Mouse (Mus musculus) kidney, embryonic 15.5 days (tissue): ENCODE measurements around the gene Ap4s1. TPM values are rescaled to one million over a fixed set of nuclear protein-coding genes. Genes with fewer than 3 reads are reported as not detected.
"Not testable (repeated sequence)": the region's sequence is repeated elsewhere in the genome, so short reads cannot be mapped to it uniquely, and the experiment has no call there.

ENCODE experiments used
- ATAC-seq: fragments of 200-750 bp; cut with Nextera tagmentation; replicated peaks from 2 replicates; pipeline ENCODE4 v1.8.0; 2017; ENCODE audit warnings: moderate TSS enrichment; ENCODE audit not compliant: low FRiP score
- H3K27ac ChIP-seq: fragments of 300-500 bp; sonication (generic); 2 replicates; pipeline ENCODE4 v1.5.1; 2015; ENCODE audit warnings: mild to moderate bottlenecking, inconsistent platforms
- H3K27me3 ChIP-seq: fragments of 300-500 bp; sonication (generic); 2 replicates; pipeline ENCODE4 v1.6.1; 2015; ENCODE audit warnings: inconsistent platforms
- H3K36me3 ChIP-seq: fragments of 300-500 bp; sonication (generic); 2 replicates; pipeline ENCODE4 v1.6.1; 2015; ENCODE audit warnings: inconsistent platforms
- H3K4me1 ChIP-seq: fragments of 300-500 bp; sonication (generic); 2 replicates; pipeline ENCODE4 v1.6.1; 2015; ENCODE audit warnings: inconsistent platforms
- H3K4me2 ChIP-seq: fragments of 300-500 bp; sonication (generic); 2 replicates; pipeline ENCODE4 v1.6.1; 2015; ENCODE audit warnings: moderate library complexity, mild to moderate bottlenecking, inconsistent platforms
- H3K4me3 ChIP-seq: fragments of 300-500 bp; sonication (generic); replicated peaks from 2 replicates; pipeline ENCODE4 v1.5.1; 2015; ENCODE audit warnings: mild to moderate bottlenecking, inconsistent platforms
- H3K9ac ChIP-seq: fragments of 300-500 bp; sonication (generic); 2 replicates; pipeline ENCODE4 v1.6.1; 2015; ENCODE audit warnings: mild to moderate bottlenecking, inconsistent platforms
- H3K9me3 ChIP-seq: fragments of 300-500 bp; sonication (generic); replicated peaks from 2 replicates; pipeline ENCODE4 v1.6.1; 2016; ENCODE audit warnings: inconsistent platforms
- whole genome bisulfite sequencing: fragments of 180-500 bp; shearing (Covaris S2); methylation state at CpG from one replicate; pipeline ENCODE4 v1.1.7; 2015; ENCODE audit warnings: mixed read lengths; 5-methylcytosine and 5-hydroxymethylcytosine counted together
- polyA plus RNA-seq: library from polyadenylated mRNA; unstranded; fragments of >200 nt; fragmentation: Nextera tagmentation; extraction: Ambion mirVana; gene quantifications from 2 replicates; pipeline ENCODE4 v1.2.1, GENCODE M21; 2015

Ap4s1 gene
- polyA plus RNA-seq, 1 experiment from 2014 or later, result 32.2 TPM

DNA sequence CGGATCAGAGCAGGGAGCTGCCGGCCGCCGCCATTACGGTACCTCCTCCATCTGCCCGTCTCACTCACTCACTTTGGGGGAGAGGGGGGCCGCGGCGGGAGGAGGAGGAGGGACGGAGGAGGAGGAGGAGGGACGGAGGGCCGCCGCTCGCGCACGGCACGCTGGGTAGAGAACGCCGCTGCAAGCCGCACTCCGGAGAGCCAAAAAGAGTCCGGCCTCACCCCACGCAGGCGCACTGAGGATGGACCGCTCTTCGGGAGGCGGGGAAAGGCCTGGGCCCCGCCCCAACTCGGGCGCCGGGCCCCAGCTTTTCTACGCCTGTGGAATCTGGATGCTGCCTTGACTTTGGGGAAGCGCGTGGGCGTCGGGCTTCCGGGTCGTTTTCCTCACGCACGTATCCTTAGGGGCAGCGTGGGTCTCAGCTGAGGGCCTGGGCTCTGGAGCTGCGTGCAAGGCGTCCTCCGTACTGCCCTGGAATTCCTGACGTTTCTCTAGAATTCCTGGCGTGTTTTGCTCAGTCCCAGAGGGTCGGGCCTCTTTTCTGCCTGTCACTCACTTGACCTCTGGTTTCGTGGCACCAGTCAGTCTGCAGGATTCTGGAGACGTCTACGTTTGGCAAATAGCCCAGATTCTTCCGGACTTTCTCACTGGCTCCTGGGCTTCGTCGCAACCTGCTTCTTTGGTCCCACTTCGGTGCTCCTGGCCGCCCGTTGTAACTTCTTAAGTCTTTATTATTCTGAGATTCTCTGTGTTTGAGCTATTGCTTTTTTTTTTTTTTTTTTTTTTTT lies 1.2 kb downstream of the Ap4s1 start, which contains the start of gene Strn3:
Gene Strn3 (minus strand): TSS at position 53 of the 788 bp plus-strand sequence.
- Histone ChIP-seq H3K9me3 (no peaks in the 10 kb centered on the region), H3K27ac (peak within 1 kb of the TSS; percentile 100), H3K4me3 (peak within 1 kb of the TSS; percentile 97), H3K4me2 (peak within 1 kb of the TSS; percentile 57), H3K27me3 (no peaks in the 10 kb centered on the region), H3K9ac (peak within 1 kb of the TSS; percentile 99), H3K4me1 (peaks cover 15% of the 10 kb centered on the region), H3K36me3 (no peaks in the 10 kb centered on the region)
- ATAC-seq, result peak; percentile 97
- under 1% methylated on average over 39 of the region's 56 CpGs for WGBS

DNA sequence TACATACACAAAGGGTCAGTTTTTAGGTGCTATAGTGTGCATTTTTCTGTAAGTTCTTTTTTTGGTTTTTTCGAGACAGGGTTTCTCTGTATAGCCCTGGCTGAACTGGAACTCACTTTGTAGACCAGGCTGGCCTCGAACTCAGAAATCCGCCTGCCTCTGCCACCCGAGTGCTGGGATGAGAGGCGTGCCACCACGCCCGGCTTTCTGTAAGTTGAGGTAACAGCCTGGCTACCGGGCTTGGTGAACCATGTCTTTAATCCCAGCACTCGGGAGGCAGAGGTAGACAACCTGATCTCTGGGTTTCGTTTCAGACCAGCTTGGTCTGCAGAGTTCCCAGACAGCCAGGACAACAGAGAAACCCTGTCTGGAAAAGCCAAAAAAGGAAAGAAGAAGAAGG lies 2.0 kb downstream of the Ap4s1 start:
- H3K9ac ChIP-seq, H3K36me3 ChIP-seq, H3K9me3 ChIP-seq, ATAC-seq, H3K27me3 ChIP-seq: not testable (repeated sequence)
- H3K27ac ChIP-seq, result peak overlapping the region; percentile 54
- 67% methylated on average over 10 of the region's 10 CpGs for WGBS
- H3K4me3 ChIP-seq, result peak overlapping the region; percentile 97
- peak overlapping the region; percentile 57 for H3K4me2 ChIP-seq
- H3K4me1 ChIP-seq, result peaks cover 15% of the 10 kb centered on the region

DNA sequence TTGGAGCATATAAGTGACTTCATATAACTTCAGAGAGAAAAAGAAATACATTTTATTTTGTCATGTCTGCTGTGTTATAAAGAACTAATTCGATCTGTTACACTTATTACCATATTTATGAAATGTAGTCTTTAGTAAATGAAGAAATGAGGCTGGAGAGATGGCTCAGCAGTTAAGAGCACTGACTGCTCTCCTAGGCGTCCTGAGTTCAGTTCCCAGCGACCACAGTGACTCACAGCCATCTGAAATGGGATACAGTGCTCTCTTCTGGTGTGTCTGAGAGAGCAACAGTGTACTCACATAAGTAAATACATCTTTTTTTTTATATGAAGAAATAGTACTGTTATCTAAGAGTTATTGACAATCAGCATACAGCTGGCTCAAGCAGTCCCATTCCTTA lies 2.6 kb downstream of the Ap4s1 start:
- no peak overlapping the region for H3K9ac ChIP-seq
- ATAC-seq, result no peak
- no peak overlapping the region for H3K4me2 ChIP-seq
- H3K9me3 ChIP-seq, result no peaks in the 10 kb centered on the region
- H3K27ac ChIP-seq, result peak overlapping the region; percentile 71; the same call in 1 of the 2 replicates
- no peaks in the 10 kb centered on the region for H3K36me3 ChIP-seq
- WGBS, result 81% methylated on average over 3 of the region's 3 CpGs
- peaks cover 15% of the 10 kb centered on the region for H3K4me1 ChIP-seq
- no peak overlapping the region for H3K4me3 ChIP-seq
- H3K27me3 ChIP-seq, result no peaks in the 10 kb centered on the region

DNA sequence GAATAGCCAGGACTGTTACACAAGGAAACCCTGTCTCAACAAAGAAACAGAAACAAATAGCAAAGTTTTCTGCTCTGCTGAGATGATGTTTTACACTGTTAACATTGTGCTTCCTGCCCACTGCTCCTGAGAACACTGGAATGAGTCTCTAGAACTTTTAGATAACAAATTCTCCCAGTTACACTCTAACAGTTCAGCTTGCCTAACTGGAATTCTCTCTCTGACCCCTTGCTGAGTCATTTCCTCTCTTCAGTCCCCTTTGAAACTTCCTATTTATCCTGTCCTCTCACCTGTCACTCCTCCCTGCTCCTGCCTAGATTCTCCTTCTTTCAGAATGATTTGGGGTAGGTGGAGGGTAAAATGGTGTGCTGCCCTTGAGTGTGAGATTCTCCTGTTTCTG lies 3.3 kb downstream of the Ap4s1 start:
- Histone ChIP-seq H3K4me3 (no peak overlapping the region), H3K4me1 (peaks cover 15% of the 10 kb centered on the region), H3K27ac (peak overlapping the region; percentile 71; the same call in 1 of the 2 replicates), H3K36me3 (no peaks in the 10 kb centered on the region), H3K9me3 (no peaks in the 10 kb centered on the region), H3K9ac (no peak overlapping the region), H3K27me3 (no peaks in the 10 kb centered on the region), H3K4me2 (no peak overlapping the region)
- ATAC-seq, result no peak

DNA sequence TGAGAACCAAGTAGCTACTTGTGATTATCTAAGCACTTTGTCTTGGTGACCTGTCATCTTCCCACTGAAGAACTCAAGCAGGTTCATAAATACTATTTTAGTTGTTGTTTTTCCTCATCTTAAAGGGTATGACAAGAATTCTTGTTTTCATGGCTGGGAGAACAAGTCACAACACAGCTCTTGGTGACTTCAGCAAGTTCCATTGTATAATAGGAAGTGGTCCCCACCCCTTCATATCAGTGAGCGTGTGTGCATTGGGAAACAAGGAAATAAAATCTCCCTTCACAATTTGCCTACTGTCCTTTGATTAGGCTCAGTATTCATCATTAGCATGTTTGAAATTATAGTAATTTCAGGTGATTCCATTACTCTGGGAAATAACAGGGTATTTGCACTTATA lies 4.1 kb downstream of the Ap4s1 start:
- Histone ChIP-seq H3K27ac (no peak overlapping the region), H3K9me3 (no peaks in the 10 kb centered on the region), H3K4me1 (peaks cover 11% of the 10 kb centered on the region), H3K4me3 (no peak overlapping the region), H3K4me2 (no peak overlapping the region), H3K9ac (no peak overlapping the region), H3K36me3 (no peaks in the 10 kb centered on the region), H3K27me3 (no peaks in the 10 kb centered on the region)
- 76% methylated on average over 1 of the region's 1 CpGs for WGBS
- ATAC-seq, result no peak

DNA sequence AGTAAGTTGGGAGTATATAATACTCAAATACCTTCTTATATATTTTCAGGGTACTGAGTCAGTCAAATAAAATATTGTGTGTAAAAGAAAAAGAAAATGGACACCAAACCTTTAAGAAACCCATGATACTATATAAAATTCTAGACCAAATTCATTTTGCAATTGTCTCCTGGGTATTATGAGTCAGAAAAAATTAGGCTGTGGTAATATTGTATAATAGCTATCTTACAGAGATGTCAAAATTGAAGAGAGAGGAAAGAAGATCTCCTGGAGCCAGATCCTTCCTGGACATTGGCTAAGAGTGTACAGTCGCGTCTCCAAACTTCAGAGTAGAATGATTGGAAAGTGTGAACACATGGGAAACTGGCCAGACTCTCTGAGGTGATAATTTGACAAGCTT lies 5.3 kb downstream of the Ap4s1 start:
- 88% methylated on average over 2 of the region's 2 CpGs for WGBS
- H3K9ac ChIP-seq, result no peak overlapping the region
- H3K4me3 ChIP-seq, result no peak overlapping the region
- no peak for ATAC-seq
- H3K9me3 ChIP-seq, result no peaks in the 10 kb centered on the region
- H3K27me3 ChIP-seq, result no peaks in the 10 kb centered on the region
- no peak overlapping the region for H3K27ac ChIP-seq
- no peaks in the 10 kb centered on the region for H3K36me3 ChIP-seq
- no peak overlapping the region for H3K4me2 ChIP-seq
- peaks cover 11% of the 10 kb centered on the region for H3K4me1 ChIP-seq

DNA sequence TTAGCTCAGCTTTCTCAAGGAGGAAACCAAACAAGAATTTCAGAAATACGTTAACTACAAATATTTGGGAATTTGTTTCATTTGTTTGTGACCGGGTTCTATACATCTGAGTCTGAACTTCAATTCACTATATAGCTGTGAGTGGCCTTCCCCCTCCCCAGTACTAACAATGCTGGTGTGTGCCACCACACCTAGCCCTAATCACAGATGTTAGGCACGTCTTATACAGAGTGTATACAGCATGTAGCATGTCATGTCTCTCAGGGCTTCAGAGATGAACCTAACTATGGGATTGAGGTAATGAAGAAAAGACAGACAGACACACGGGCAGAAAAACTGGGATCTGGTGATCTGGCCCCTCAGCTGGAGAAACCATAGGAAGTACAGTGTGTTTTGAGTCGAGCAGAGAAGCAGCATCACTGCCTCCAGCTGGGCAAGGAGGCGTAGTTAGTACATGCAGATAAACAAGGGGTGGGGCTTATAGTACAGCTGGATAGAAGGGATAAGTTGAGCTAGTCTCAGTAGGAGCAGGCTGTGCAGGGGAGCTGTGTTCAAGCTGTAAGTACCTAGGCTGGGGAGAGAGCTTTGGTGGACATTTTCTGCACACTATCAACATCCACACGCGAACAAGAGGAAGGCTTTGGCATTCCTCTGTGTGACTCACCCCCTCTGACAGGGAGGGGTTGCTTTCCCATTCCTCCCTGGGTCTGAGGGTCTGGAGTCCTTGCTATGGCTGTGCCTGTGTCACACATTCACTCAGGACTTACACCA lies 9.0 kb downstream of the Ap4s1 start:
- Histone ChIP-seq H3K9me3 (no peaks in the 10 kb centered on the region), H3K4me2 (no peak overlapping the region), H3K27me3 (no peaks in the 10 kb centered on the region), H3K36me3 (no peaks in the 10 kb centered on the region), H3K4me1 (peaks cover 10% of the 10 kb centered on the region), H3K4me3 (no peak overlapping the region), H3K9ac (no peak overlapping the region), H3K27ac (peak overlapping the region; percentile 16; the same call in 1 of the 2 replicates)
- WGBS, result 59% methylated on average over 8 of the region's 8 CpGs
- peak; percentile 75 for ATAC-seq

DNA sequence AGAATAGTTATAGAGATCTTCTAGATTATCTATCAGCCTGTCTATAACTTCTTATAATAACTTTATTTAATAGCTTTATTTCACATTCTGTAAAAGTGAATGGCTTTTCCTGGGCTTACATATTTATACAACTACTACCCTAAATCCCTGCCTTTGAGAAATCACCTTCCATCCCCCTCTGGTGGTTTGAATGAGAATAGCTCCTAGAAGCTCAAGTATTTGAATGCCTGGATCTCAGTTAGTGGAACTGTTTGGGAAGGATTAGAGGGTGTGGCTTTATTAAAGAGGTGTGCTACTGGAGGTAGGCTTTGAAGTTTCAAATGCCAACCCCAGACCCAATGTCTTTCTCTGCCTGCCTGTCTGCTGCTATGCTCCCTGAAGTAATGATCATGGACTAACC lies 10.9 kb downstream of the Ap4s1 start:
- no peak for ATAC-seq
- H3K4me2 ChIP-seq, result no peak overlapping the region

DNA sequence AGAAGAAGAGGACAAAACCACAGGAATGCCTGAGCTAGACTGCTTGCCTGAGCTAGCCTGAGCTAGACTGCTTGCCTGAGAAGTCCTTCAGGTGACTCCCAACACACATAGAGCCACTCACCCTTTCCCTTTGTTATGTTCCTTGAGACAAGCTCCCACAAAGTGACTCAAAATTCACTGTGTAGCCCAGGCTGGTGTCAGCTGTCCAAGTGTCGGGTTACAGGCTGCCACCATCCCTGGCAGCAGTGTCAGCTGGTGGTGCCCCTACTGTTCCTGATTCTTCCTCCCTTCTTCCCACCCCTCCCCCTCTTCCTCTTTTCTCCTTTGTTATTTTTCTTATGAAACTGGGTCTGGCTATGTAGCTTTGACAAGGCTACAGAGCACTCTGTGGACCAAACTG lies 13.0 kb downstream of the Ap4s1 start:
- Histone ChIP-seq H3K9ac (no peak overlapping the region), H3K4me1 (peaks cover 12% of the 10 kb centered on the region), H3K9me3 (no peaks in the 10 kb centered on the region), H3K27ac (no peak overlapping the region), H3K27me3 (no peaks in the 10 kb centered on the region), H3K36me3 (no peaks in the 10 kb centered on the region), H3K4me2 (no peak overlapping the region), H3K4me3 (no peak overlapping the region)
- peak; percentile 69 for ATAC-seq
- 33% methylated on average over 1 of the region's 1 CpGs for WGBS

More for the DNA sequence above, 10.9 kb downstream of the Ap4s1 start:
- H3K36me3 ChIP-seq, result no peaks in the 10 kb centered on the region
- peaks cover 10% of the 10 kb centered on the region for H3K4me1 ChIP-seq
- H3K27me3 ChIP-seq, result no peaks in the 10 kb centered on the region
- no peak overlapping the region for H3K9ac ChIP-seq
- H3K9me3 ChIP-seq, result no peaks in the 10 kb centered on the region
- H3K27ac ChIP-seq, result no peak overlapping the region
- H3K4me3 ChIP-seq, result no peak overlapping the region

DNA sequence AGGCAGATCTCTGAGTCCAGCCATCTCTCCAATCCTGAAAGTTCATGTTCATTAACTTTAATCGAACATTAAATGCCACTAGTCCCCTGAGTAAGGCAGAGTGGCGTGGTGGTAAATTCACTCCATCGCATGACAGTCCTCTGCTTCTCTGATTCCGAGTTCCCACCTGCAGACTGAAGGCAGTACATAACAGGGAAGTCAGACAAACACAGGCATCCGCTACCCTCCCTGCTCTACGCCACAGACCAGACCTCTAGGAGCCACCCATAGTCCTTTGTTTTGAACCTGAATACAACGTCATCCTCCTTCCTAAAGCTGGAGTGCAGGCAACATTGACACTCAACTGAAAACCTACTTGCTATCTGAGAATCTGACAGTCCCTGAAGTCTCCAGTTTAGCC lies 13.7 kb downstream of the Ap4s1 start:
- no peak overlapping the region for H3K4me2 ChIP-seq
- no peak overlapping the region for H3K27ac ChIP-seq
- H3K4me1 ChIP-seq, result peaks cover 16% of the 10 kb centered on the region
- no peaks in the 10 kb centered on the region for H3K27me3 ChIP-seq
- no peak overlapping the region for H3K4me3 ChIP-seq
- H3K9me3 ChIP-seq, result no peaks in the 10 kb centered on the region
- no peak for ATAC-seq
- H3K36me3 ChIP-seq, result no peaks in the 10 kb centered on the region
- WGBS, result 66% methylated on average over 7 of the region's 7 CpGs
- H3K9ac ChIP-seq, result no peak overlapping the region

DNA sequence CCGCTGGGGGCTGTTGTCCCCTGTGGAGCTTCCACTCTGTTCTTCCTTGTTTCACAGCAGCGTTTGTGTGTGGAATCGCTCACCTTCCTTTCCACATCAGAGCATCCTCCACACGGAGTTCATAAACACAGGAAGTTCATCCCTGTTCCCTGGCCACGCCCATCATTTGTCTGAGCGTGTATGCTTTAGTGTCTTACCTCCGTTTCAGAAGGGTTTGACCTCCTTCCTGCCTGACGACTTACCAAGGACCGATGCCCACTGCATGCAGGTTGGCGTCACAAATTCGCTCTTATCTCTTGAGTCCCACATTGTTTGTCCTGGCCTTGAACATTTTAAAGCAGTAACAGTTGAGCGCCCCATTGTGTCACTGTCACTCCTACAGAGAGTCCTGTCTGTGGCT lies 14.9 kb downstream of the Ap4s1 start:
- Histone ChIP-seq H3K27me3 (no peaks in the 10 kb centered on the region), H3K9ac (no peak overlapping the region), H3K27ac (no peak overlapping the region), H3K36me3 (no peaks in the 10 kb centered on the region), H3K9me3 (no peaks in the 10 kb centered on the region), H3K4me3 (no peak overlapping the region), H3K4me2 (no peak overlapping the region), H3K4me1 (peaks cover 25% of the 10 kb centered on the region)
- WGBS, result 71% methylated on average over 12 of the region's 12 CpGs
- no peak for ATAC-seq

DNA sequence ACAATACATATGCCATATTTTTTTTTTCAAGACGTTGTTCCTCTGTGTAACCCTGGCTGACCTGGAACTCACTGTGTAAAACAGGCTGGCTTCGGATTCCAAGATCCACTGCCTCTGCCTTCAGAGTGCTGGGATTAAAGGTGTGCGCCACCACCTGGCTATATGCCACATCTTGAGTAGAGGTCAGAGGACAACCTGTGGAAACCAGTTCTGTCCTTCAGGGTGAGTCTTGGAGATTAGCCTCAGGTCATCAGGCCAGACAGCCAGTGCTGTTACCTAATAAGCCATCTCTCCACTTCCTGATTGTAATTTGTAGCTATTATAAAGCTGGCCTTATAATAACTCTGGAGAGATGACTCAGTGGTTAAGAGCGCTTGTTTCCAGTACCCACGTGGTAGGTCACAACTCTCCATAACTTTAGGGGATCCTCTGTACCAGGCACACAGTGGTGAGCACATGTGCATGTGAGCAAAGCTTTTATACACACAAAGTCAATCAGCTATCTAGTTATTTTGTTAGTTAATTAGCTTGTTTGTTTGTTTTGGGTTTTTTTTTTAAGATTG lies 15.9 kb downstream of the Ap4s1 start:
- no peak for ATAC-seq
- no peaks in the 10 kb centered on the region for H3K9me3 ChIP-seq
- peaks cover 25% of the 10 kb centered on the region for H3K4me1 ChIP-seq
- H3K4me2 ChIP-seq, result no peak overlapping the region
- no peaks in the 10 kb centered on the region for H3K27me3 ChIP-seq
- no peaks in the 10 kb centered on the region for H3K36me3 ChIP-seq
- no peak overlapping the region for H3K9ac ChIP-seq
- H3K4me3 ChIP-seq, result no peak overlapping the region
- no peak overlapping the region for H3K27ac ChIP-seq
- WGBS, result 76% methylated on average over 5 of the region's 5 CpGs
